Mouse (Mus musculus) effector memory CD4-positive, alpha-beta T cell, adult 5 months (primary cell): ENCODE data around the gene Gm20905. TPM values are rescaled to one million over a fixed set of nuclear protein-coding genes. Genes with fewer than 3 reads are reported as not detected.

ENCODE experiments used
- polyA plus RNA-seq: library from polyadenylated mRNA; unstranded; fragments of 100-300 nt; shearing (Covaris generic); gene quantifications from one replicate; pipeline ENCODE4 v1.2.1, GENCODE M21; 2017

The Gm20905 gene
- polyA plus RNA-seq = not detected

GRCm38 (mm10) chrY:37259503-37259902 lies at the start of gene Gm20905:
Gm20905 (minus strand) TSS chrY:37259603.

